Mouse (Mus musculus) bone marrow, adult 2 months (tissue): ENCODE measurements around the gene Hist1h2ad. TPM values are rescaled to one million over a fixed set of nuclear protein-coding genes. Genes with fewer than 3 reads are reported as not detected.
A peak's percentile ranks its signal among the peaks of the same experiment; 100 is the strongest.
"Not testable (repeated sequence)": the region's sequence is repeated elsewhere in the genome, so short reads cannot be mapped to it uniquely, and the experiment has no call there.

ENCODE experiments used
- H3K27ac ChIP-seq: fragments of 200-500 bp; 2 replicates; pipeline ENCODE4 v1.5.1; 2012; ENCODE audit warnings: low read depth, mild to moderate bottlenecking, control low read depth, inconsistent platforms, low read length; ENCODE audit not compliant: control insufficient read depth, poor library complexity, insufficient read depth
- H3K4me1 ChIP-seq: fragments of 200-500 bp; 2 replicates; pipeline ENCODE4 v1.6.1; 2011; ENCODE audit warnings: low read length; ENCODE audit not compliant: control insufficient read depth, insufficient read depth
- H3K4me3 ChIP-seq: fragments of 200-500 bp; replicated peaks from 2 replicates; pipeline ENCODE3; 2011; ENCODE audit warnings: mild to moderate bottlenecking, low read depth, low read length, control low read depth; ENCODE audit not compliant: control insufficient read depth
- CTCF ChIP-seq: fragments of 200-500 bp; IDR thresholded peaks from 2 replicates; pipeline ENCODE4 v1.5.1; 2011; ENCODE audit warnings: low read length, control low read depth; ENCODE audit not compliant: control insufficient read depth, insufficient read depth
- POLR2A ChIP-seq: fragments of 200-500 bp; IDR thresholded peaks from 2 replicates; pipeline ENCODE4 v1.6.1; 2011; ENCODE audit warnings: low read depth, mild to moderate bottlenecking, control low read depth, low read length, borderline replicate concordance; ENCODE audit not compliant: control insufficient read depth
- WGBS: fragments of 180-500 bp; shearing (Covaris S2); methylation state at CpG from one replicate; pipeline ENCODE4 v1.1.7; 2018; 5-methylcytosine and 5-hydroxymethylcytosine counted together
- polyA plus RNA-seq: library from polyadenylated mRNA; stranded (reverse); fragments of >200 nt; gene quantifications from 2 replicates; pipeline ENCODE4 v1.2.4, GENCODE M21; 2011; ENCODE audit warnings: low replicate concordance; ENCODE audit not compliant: missing spikeins, insufficient read depth, insufficient read length

Hist1h2ad gene
- polyA plus RNA-seq, 1 experiment, result 4.3 TPM

DNA sequence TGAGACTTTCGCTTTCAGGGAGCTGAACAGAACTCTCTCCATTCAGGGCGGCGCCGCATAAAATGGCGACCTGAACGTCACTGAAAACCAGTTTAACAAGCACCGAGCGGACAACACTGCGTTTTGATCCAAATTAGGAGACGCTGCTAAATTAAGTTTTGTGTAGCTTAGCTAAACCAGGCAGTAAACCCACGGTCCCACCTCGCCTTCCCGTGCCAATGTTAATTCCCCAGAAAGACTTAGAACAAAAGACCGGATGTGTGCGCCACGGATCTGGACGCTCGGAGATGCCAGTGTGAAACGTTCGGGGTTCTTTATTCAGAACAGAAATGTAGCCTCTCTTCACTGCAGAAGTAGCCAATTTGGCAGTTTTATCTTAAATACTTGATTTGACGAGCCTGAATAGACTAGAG is 10.9 kb downstream of the Hist1h2ad start:
- H3K4me1 ChIP-seq, result peaks cover 3% of the 10 kb centered on the region; the same call in 1 of the 2 replicates
- peak overlapping the region; percentile 89 for H3K27ac ChIP-seq
- under 1% methylated on average over 21 of the region's 21 CpGs for WGBS
- TF ChIP-seq CTCF, result no peak
- TF ChIP-seq POLR2A, result 0 out of 2 replicates have a peak, but pooled peaks have one; percentile 36
- peak overlapping the region; percentile 65 for H3K4me3 ChIP-seq

DNA sequence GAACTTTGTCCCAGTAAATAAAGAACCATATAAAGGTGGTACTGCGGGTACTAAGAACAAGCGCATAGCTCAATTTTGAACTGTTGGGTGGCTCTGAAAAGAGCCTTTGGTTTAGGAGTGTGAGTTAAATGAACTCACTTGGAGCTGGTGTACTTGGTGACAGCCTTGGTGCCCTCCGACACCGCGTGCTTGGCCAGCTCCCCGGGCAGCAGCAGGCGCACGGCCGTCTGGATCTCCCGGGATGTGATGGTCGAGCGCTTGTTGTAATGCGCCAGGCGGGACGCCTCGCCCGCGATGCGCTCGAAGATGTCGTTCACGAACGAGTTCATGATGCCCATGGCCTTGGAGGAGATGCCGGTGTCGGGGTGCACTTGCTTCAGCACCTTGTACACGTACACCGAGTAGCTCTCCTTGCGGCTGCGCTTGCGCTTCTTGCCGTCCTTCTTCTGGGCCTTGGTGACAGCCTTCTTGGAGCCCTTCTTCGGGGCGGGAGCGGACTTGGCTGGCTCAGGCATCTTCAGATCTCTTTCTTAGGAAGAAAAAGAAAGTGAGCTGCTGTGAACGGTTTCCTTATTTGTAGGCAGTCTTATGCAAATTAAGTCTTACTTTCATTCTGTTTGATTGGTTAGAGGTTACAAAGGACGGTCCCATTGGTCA is 11.4 kb downstream of the Hist1h2ad start:
- TF ChIP-seq POLR2A, result peak; percentile 92
- peak overlapping the region; percentile 89 for H3K27ac ChIP-seq
- not testable (repeated sequence) for H3K4me1 ChIP-seq
- WGBS, result under 1% methylated on average over 35 of the region's 36 CpGs
- peak overlapping the region; percentile 65 for H3K4me3 ChIP-seq

DNA sequence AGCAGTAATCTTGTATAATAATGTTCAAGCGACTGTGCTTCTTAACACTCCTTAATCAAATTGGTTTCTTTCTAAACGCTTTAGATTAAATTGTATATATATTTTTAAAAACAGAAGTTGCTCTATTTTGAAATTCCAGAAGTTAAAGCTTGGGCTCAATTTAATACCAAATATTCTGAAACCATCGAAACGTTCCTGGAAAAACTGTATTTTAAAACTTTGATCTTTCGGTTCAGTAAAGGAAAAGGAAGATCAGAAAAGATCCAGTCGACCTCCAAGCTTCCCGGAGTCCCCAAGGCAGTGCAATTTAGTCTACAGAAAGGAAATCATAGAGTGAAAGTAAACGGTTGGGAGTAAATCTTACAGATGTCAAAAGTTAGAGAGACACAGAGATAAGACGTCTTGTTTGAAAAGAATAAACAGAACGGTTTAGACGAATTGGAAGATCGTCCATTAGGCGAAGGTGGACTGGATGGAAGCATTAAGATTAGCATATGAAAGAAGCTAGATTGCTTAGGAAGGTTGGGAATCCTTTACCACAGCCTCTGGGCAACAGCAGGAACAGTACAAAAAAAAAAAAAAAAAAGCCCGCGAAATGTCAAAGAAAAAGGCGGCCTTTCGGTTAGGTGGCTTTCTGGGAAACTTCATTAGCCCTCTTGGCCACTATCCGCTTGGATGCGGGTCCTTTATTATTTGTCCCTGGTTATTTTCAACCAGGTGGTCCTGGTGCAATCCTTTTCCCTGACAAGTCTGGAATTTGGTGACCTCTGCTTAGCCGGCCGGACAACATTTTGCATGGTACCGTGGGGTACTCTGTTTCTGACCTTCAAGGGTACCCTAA is 12.1 kb downstream of the Hist1h2ad start:
- peaks cover 3% of the 10 kb centered on the region; the same call in 1 of the 2 replicates for H3K4me1 ChIP-seq
- TF ChIP-seq POLR2A, result no peak
- no peak for TF ChIP-seq CTCF
- peak overlapping the region; percentile 89 for H3K27ac ChIP-seq
- WGBS, result 3% methylated on average over 22 of the region's 22 CpGs
- H3K4me3 ChIP-seq, result peak overlapping the region; percentile 56

DNA sequence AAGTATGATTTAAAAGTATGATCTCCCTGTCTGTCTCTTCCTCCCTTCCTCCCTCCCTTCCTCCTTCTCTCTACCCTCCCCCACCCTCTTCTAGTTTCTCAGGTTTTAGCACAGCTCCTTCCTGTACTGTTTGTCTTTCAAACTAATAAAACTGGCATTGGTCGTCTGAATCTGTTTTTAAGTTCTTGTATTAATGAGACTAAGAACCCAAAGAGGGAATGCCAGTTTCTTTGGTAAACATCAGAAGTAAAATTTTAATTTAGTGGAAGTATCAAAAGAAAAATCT is 12.7 kb downstream of the Hist1h2ad start:
- peak overlapping the region; percentile 89 for H3K27ac ChIP-seq
- H3K4me3 ChIP-seq, result peak overlapping the region; percentile 56
- no peak for TF ChIP-seq POLR2A
- TF ChIP-seq CTCF, result no peak
- peaks cover 3% of the 10 kb centered on the region; the same call in 1 of the 2 replicates for H3K4me1 ChIP-seq
- WGBS, result 4% methylated on average over 1 of the region's 1 CpGs

DNA sequence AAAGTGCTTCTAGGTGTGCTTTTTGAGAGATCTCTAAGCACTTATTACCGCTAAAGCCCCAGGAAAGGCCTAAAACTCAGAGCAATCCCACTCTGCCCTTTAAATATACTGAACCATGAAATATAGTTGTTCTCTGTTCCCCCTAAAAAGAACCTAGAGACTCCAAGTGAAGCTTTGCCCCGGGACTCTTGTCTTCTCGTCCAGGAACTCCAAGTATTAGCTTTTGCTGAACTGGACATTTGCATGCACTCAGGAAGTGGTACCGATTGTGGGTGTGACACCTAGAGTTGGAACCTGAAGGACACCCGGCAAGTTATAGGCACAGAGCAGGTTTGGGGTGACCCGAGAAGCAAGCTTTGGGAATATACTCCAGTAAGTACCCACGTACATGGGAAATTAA is 17.0 kb downstream of the Hist1h2ad start:
- H3K4me1 ChIP-seq, result peaks cover 3% of the 10 kb centered on the region; the same call in 1 of the 2 replicates
- no peak overlapping the region for H3K27ac ChIP-seq
- no peak for TF ChIP-seq CTCF
- no peak for TF ChIP-seq POLR2A
- WGBS, result 89% methylated on average over 7 of the region's 7 CpGs
- H3K4me3 ChIP-seq, result no peak overlapping the region

DNA sequence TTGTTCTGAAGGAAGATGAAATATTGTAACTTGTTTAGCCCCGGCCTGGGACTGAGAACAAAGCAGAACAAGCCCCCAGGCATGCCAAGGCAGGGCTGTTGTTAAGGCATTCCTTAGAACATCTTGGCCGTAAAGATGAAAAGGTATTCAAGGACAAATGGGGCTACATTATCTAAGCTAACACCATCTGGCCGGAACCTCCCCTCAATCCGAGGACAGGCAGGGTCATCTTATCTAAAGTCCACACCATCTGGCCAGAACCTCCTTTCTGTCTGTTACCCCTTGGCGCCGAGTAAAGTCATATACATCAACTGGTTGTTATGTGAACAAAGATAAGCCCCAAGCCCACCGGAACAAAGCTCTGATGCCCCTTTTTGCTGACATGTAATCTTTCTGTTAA is 17.7 kb downstream of the Hist1h2ad start:
- H3K4me3 ChIP-seq, H3K27ac ChIP-seq, H3K4me1 ChIP-seq: not testable (repeated sequence)
- WGBS, result 71% methylated on average over 7 of the region's 7 CpGs

DNA sequence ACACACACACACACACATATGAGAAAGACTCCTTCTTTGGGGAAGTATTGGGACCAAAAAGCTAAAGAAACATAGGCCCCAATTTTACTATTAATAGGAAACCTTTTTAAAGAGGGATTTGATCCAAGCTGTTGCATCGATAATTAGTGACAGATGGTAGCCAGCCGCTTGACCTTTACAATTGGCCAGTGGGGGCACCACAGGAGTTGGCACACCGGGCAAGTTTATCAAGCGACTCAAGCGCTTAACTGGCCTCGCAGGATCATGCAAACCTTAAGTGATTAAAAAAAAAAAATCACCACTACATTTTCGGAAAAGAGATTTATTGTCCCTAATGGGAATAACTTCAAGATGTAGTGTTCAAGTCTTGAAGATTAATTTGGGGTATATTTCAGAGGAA is 18.4 kb downstream of the Hist1h2ad start:
- Histone ChIP-seq H3K4me3 (no peak overlapping the region), H3K4me1 (peaks cover 3% of the 10 kb centered on the region; the same call in 1 of the 2 replicates), H3K27ac (no peak overlapping the region)
- no peak for TF ChIP-seq POLR2A
- TF ChIP-seq CTCF, result no peak
- 60% methylated on average over 7 of the region's 7 CpGs for WGBS

DNA sequence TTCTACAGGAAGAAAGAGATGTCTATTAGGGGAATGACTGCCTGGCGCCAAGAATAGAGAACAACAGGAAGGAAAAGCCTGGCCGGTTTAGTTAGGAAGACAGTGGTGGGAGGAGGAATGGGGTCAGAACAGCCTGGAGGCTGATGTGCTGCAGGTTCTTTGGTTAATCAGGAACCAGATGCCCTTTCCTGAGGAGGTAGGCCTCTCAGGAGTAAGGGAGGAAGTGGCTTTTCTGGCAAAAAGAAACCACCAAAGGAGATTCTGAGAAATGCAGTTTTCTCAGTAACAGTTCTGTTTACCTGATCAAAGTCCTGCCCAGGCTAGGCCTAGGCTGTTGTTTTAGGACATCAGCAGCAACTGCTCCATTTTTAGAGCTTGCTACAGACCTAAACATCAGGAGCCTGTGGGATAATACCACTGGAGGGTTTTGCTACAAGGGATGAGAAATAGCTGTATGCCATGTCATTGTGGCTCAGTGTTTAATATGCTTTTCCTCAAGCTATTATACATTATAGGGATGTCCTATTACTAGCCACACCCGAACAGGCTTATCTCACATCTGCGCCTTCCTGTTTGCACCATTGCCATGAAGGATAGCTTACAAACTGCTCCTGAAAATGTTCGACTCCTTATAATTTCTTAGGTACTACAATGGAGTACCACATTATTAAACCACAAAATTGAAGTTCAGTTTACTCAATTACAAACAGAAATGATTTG is 19.0 kb downstream of the Hist1h2ad start:
- H3K27ac ChIP-seq, result no peak overlapping the region
- 13% methylated on average over 5 of the region's 5 CpGs for WGBS
- TF ChIP-seq CTCF (no peak), POLR2A (no peak)
- peaks cover 2% of the 10 kb centered on the region; the same call in 1 of the 2 replicates for H3K4me1 ChIP-seq
- H3K4me3 ChIP-seq, result no peak overlapping the region
